Mouse (Mus musculus) ZHBTc4 (cell line): ENCODE measurements at regions not wholly inside any gene's neighbourhood (a gene's known extent, or its start where the extent isn't known, plus 50 kb on each side); places are given as distances from the start of the nearest gene placed in this dataset.

Experiments used
- DNase-seq: peaks from one replicate; pipeline ENCODE4 v3.0.0-alpha.2; 2011; ENCODE audit warnings: low read depth, low spot score

GRCm38 (mm10) chr3:66518289-66518688, 221.7 kb upstream of the Veph1 start:
- DNase-seq, result no peak

- DNase-seq, result no peak
Measured at GRCm38 (mm10) chr3:66515773-66516406, 219.3 kb upstream of the Veph1 start.

GRCm38 (mm10) chr3:66514587-66514986, 217.9 kb upstream of the Veph1 start:
- no peak for DNase-seq

- DNase-seq, result no peak
Measured at GRCm38 (mm10) chr3:66512408-66512807, 215.8 kb upstream of the Veph1 start.

- no peak for DNase-seq
Measured at GRCm38 (mm10) chr3:66510455-66510854, 213.8 kb upstream of the Veph1 start.

GRCm38 (mm10) chr3:66506125-66506524, 209.5 kb upstream of the Veph1 start:
- no peak for DNase-seq

GRCm38 (mm10) chr3:66505476-66506076, 208.9 kb upstream of the Veph1 start:
- no peak for DNase-seq

GRCm38 (mm10) chr3:66504717-66505116, 208.1 kb upstream of the Veph1 start:
- no peak for DNase-seq

GRCm38 (mm10) chr3:66503615-66504014, 207.0 kb upstream of the Veph1 start:
- no peak for DNase-seq

- DNase-seq, result no peak
Measured at GRCm38 (mm10) chr3:66501865-66502264, 205.2 kb upstream of the Veph1 start.

- DNase-seq, result no peak
Measured at GRCm38 (mm10) chr3:66494442-66495113, 197.9 kb upstream of the Veph1 start.

- no peak for DNase-seq
Measured at GRCm38 (mm10) chr3:66490696-66491357, 194.2 kb upstream of the Veph1 start.

GRCm38 (mm10) chr3:66488724-66489123, 192.1 kb upstream of the Veph1 start:
- DNase-seq, result no peak

- DNase-seq, result no peak
Measured at GRCm38 (mm10) chr3:66486658-66487057, 190.0 kb upstream of the Veph1 start.

- no peak for DNase-seq
Measured at GRCm38 (mm10) chr3:66486184-66486583, 189.5 kb upstream of the Veph1 start.

- no peak for DNase-seq
Measured at GRCm38 (mm10) chr3:66480718-66481117, 184.1 kb upstream of the Veph1 start.

GRCm38 (mm10) chr3:66479266-66479665, 182.6 kb upstream of the Veph1 start:
- no peak for DNase-seq

GRCm38 (mm10) chr3:66466321-66466720, 169.7 kb upstream of the Veph1 start:
- no peak for DNase-seq

GRCm38 (mm10) chr3:66465371-66465770, 168.7 kb upstream of the Veph1 start:
- no peak for DNase-seq

GRCm38 (mm10) chr3:66462341-66462740, 165.7 kb upstream of the Veph1 start:
- no peak for DNase-seq

GRCm38 (mm10) chr3:66446274-66447159, 149.9 kb upstream of the Veph1 start:
- peak; percentile 84 for DNase-seq
